Mouse (Mus musculus) heart, embryonic 12.5 days (tissue): ENCODE measurements at regions not wholly inside any gene's neighbourhood (a gene's known extent, or its start where the extent isn't known, plus 50 kb on each side); places are given as distances from the start of the nearest gene placed in this dataset.

Experiments used
- ATAC-seq: fragments of 200-750 bp; cut with Nextera tagmentation; 2 replicates; pipeline ENCODE4 v1.8.0; 2017; ENCODE audit warnings: moderate TSS enrichment, moderate library complexity; ENCODE audit not compliant: insufficient number of reproducible peaks, low FRiP score
- H3K27ac ChIP-seq: fragments of 300-500 bp; sonication (generic); 2 replicates; pipeline ENCODE4 v1.5.1; 2016; ENCODE audit warnings: mild to moderate bottlenecking, moderate library complexity; ENCODE audit not compliant: poor library complexity, severe bottlenecking
- H3K27me3 ChIP-seq: fragments of 300-500 bp; sonication (generic); replicated peaks from 2 replicates; pipeline ENCODE4 v1.6.1; 2016; ENCODE audit warnings: mild to moderate bottlenecking, moderate library complexity
- H3K36me3 ChIP-seq: fragments of 300-500 bp; sonication (generic); 2 replicates; pipeline ENCODE4 v1.6.1; 2016; ENCODE audit warnings: mild to moderate bottlenecking, moderate library complexity
- H3K4me1 ChIP-seq: fragments of 300-500 bp; sonication (generic); replicated peaks from 2 replicates; pipeline ENCODE4 v1.6.1; 2016; ENCODE audit warnings: mild to moderate bottlenecking
- H3K4me2 ChIP-seq: fragments of 300-500 bp; sonication (generic); 2 replicates; pipeline ENCODE4 v1.6.1; 2016; ENCODE audit warnings: mild to moderate bottlenecking, moderate library complexity
- H3K4me3 ChIP-seq: fragments of 300-500 bp; sonication (generic); 2 replicates; pipeline ENCODE4 v1.5.1; 2016; ENCODE audit warnings: mild to moderate bottlenecking
- H3K9ac ChIP-seq: fragments of 300-500 bp; sonication (generic); 2 replicates; pipeline ENCODE4 v1.6.1; 2016; ENCODE audit warnings: mild to moderate bottlenecking, moderate library complexity
- H3K9me3 ChIP-seq: fragments of 300-500 bp; sonication (generic); replicated peaks from 2 replicates; pipeline ENCODE4 v1.6.1; 2016; ENCODE audit warnings: mild to moderate bottlenecking, moderate library complexity
- WGBS: fragments of 180-500 bp; shearing (Covaris S2); methylation state at CpG from one replicate; pipeline ENCODE4 v1.1.7; 2016; 5-methylcytosine and 5-hydroxymethylcytosine counted together

DNA sequence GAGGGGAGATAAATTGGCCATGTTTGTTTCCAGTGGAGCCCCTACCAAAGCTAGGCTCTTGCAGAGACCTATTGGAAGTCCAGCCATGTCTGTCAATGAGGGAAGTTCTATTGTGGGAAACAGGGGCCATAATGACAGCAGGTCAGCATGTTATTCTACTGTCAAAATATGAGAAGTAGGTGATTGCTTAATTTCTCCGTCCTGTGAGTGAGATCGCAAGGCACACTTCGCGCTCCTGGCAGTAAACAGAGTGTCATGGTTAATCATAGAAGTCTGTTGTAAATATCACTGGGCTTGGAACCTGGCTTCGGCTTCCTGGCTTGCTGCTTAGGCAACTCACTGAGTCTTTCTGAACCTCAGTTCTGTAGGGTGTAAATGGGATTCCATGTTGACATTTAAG is 72.5 kb upstream of the Ccdc122 start:
- no peak overlapping the region for H3K27ac ChIP-seq
- WGBS: 92% methylated on average over 5 of the region's 5 CpGs
- ATAC-seq: no peak
- no peaks in the 10 kb centered on the region for H3K27me3 ChIP-seq
- H3K9me3 ChIP-seq: no peaks in the 10 kb centered on the region
- no peak overlapping the region for H3K9ac ChIP-seq
- H3K4me3 ChIP-seq: no peak overlapping the region
- H3K36me3 ChIP-seq: no peaks in the 10 kb centered on the region
- no peaks in the 10 kb centered on the region for H3K4me1 ChIP-seq
- H3K4me2 ChIP-seq: no peak overlapping the region

DNA sequence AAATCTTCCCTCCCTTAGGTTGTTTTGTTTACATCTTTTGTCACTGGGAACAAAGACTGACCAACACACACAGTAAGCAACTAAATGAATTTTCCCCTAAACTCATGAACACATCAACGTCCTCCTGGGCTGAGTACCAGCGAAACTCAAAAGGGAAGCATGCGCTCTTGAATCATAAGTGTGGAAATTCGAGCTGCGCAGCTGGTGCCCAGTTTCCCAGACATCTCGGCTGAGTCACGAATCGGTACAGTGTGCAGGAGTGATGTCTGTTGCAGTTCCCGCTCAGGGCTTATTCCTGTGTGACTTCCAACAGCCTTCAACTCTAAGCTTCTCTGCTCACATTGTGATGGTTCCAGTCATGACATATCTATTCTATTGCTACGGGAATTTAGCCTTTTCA is 77.7 kb upstream of the Ccdc122 start:
- Histone ChIP-seq H3K4me1 (no peaks in the 10 kb centered on the region; the same call in 1 of the 2 replicates), H3K9ac (no peak overlapping the region), H3K4me3 (no peak overlapping the region), H3K27me3 (no peaks in the 10 kb centered on the region), H3K9me3 (no peaks in the 10 kb centered on the region), H3K4me2 (no peak overlapping the region), H3K36me3 (no peaks in the 10 kb centered on the region), H3K27ac (no peak overlapping the region)
- 77% methylated on average over 10 of the region's 10 CpGs for WGBS
- ATAC-seq: no peak

DNA sequence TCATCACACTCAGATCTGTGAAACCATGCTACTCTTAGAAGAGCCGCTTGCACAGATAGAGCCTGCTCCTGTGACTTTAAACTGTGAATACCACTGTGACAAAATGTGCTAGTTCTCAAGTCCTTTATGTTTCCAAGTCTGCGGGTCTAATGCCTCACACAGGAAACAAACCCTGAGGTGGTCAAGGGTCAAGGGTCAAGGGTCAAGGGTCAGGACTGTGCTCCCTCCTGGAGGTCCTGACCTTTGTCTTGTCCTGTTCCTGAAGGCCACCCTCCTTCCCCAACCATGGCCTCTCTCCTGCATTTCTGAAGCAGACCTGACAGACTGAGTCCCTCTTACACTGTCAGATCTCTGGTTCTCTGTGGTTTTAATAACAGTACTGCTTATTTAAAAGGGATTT is 79.4 kb upstream of the Ccdc122 start:
- H3K9me3 ChIP-seq: no peaks in the 10 kb centered on the region
- H3K4me1 ChIP-seq: no peaks in the 10 kb centered on the region; the same call in 1 of the 2 replicates
- H3K36me3 ChIP-seq: no peaks in the 10 kb centered on the region
- no peak overlapping the region for H3K27ac ChIP-seq
- ATAC-seq: no peak
- H3K4me2 ChIP-seq: no peak overlapping the region
- H3K27me3 ChIP-seq: no peaks in the 10 kb centered on the region
- H3K4me3 ChIP-seq: no peak overlapping the region
- no peak overlapping the region for H3K9ac ChIP-seq
- WGBS: 66% methylated on average over 2 of the region's 2 CpGs

DNA sequence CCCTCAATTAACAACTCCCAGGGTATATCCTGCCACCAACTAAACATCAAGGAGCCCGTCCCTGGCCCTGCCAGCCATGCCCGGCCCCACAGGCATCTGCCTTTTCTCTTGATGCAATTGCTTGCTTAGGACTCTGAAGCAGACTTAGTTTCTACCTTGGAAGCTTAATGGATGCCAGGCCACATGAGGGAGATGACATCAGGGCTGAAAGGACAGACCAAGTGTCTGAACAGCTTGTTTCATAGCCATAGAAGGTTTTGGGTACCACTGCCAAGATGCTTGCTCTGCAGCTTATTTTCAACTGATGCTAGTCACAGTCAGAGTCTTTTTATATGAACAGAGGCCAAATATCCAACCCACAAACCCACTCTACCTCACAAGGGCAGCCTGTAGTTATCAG is 83.4 kb upstream of the Ccdc122 start:
- H3K9me3 ChIP-seq: no peaks in the 10 kb centered on the region
- H3K36me3 ChIP-seq: no peaks in the 10 kb centered on the region
- 82% methylated on average over 2 of the region's 2 CpGs for WGBS
- ATAC-seq: no peak
- H3K27me3 ChIP-seq: no peaks in the 10 kb centered on the region
- peaks cover 12% of the 10 kb centered on the region for H3K4me1 ChIP-seq
- no peak overlapping the region for H3K9ac ChIP-seq
- no peak overlapping the region for H3K27ac ChIP-seq
- H3K4me3 ChIP-seq: no peak overlapping the region
- no peak overlapping the region for H3K4me2 ChIP-seq

DNA sequence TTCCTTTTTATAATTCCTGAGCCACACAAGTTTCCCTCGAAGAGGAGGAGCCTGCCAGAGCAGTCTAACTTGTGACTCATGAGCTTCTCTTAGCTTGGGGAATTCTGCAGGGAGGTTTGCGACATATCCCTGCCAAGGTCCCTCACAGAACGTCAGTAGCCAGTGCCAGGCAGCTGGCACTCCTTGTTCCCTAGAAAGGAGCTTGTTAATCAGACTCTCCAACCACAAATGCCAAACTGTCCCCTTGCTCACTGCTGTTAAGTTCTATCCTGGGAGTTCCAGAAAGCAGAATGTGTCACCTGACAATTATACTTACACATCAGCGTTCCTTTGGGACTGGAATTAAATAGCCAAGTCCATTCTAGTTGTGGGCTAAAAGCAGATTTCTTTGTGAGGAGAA is 85.1 kb upstream of the Ccdc122 start:
- Histone ChIP-seq H3K4me1 (peaks cover 27% of the 10 kb centered on the region), H3K36me3 (no peaks in the 10 kb centered on the region), H3K27me3 (no peaks in the 10 kb centered on the region), H3K27ac (no peak overlapping the region), H3K9ac (no peak overlapping the region), H3K9me3 (no peaks in the 10 kb centered on the region), H3K4me3 (no peak overlapping the region), H3K4me2 (no peak overlapping the region)
- WGBS: 57% methylated on average over 4 of the region's 4 CpGs
- no peak for ATAC-seq

- H3K27ac ChIP-seq: no peak overlapping the region
- no peak overlapping the region for H3K4me2 ChIP-seq
- H3K4me1 ChIP-seq: peaks cover 28% of the 10 kb centered on the region
- no peaks in the 10 kb centered on the region for H3K27me3 ChIP-seq
- H3K9me3 ChIP-seq: no peaks in the 10 kb centered on the region
- 69% methylated on average over 3 of the region's 3 CpGs for WGBS
- H3K36me3 ChIP-seq: no peaks in the 10 kb centered on the region
- ATAC-seq: no peak
- no peak overlapping the region for H3K9ac ChIP-seq
- H3K4me3 ChIP-seq: no peak overlapping the region
Observed at GRCm38 (mm10) chr14:76949388-76949787, 87.2 kb upstream of the Ccdc122 start.

DNA sequence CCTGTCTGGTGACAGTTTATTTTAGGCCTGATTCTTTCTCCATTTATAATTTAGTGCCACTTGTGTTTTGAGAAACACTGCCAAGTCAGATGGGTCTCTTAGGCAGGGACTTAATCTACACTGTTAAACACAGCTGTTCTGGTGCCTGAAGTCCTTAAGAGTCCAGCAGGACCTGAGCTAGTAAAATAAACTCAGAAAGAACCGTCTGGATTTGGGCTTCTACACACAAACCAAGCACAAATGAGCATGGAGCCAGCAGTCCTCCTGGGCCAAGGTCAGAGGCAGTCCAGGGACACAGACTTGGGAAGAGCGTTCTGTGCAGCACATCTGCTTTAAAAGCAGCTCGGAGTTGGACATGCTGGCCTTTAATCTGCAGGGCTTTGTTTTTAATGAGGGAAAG is 87.6 kb upstream of the Ccdc122 start:
- no peaks in the 10 kb centered on the region for H3K27me3 ChIP-seq
- no peak overlapping the region for H3K9ac ChIP-seq
- H3K36me3 ChIP-seq: no peaks in the 10 kb centered on the region
- H3K4me1 ChIP-seq: peaks cover 28% of the 10 kb centered on the region
- WGBS: 61% methylated on average over 3 of the region's 3 CpGs
- H3K4me3 ChIP-seq: no peak overlapping the region
- no peak overlapping the region for H3K27ac ChIP-seq
- H3K9me3 ChIP-seq: no peaks in the 10 kb centered on the region
- no peak for ATAC-seq
- no peak overlapping the region for H3K4me2 ChIP-seq

DNA sequence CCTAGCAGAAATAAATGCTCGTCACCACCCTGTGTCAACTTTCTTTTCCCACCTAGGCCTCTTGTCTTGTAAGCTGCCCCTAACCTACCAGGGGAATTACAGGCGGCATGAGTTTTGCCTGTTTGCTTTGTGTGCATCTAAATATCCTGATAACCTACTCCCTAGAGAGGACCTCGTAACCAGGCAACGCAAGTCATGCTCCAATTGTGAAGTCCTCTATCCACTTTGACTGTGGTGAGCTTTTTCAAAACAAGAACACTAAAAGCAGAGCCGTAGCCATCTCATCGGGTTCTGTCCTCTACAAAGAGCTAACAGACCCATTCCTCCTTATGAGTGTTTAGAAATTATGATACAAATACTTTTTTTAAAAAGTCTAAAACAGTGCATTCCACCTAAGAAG is 88.1 kb upstream of the Ccdc122 start:
- H3K27ac ChIP-seq: no peak overlapping the region
- no peak overlapping the region for H3K4me2 ChIP-seq
- 78% methylated on average over 6 of the region's 6 CpGs for WGBS

DNA sequence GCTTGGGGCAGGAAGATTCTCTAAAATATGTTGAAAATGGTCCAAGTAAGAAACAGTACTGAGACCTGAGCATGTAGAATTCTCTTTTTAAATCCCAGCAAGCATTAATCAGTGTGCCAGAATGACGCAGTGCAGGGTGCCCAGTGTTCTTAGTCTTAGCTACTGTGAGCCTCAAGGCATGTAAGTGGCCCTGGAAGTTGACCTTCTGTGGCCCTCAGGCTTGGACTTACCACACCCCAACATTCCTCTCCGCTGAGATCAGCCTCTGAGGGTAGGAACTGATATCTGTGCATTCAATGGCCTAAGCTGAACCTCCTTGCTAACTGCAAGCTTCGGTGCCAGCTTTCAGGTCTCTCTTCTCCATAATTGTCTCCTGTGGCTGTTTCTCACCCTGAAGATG is 89.4 kb upstream of the Ccdc122 start:
- ATAC-seq: no peak
- Histone ChIP-seq H3K4me1 (peaks cover 28% of the 10 kb centered on the region), H3K27ac (no peak overlapping the region; the same call in 1 of the 2 replicates), H3K9me3 (no peaks in the 10 kb centered on the region), H3K9ac (no peak overlapping the region), H3K4me2 (no peak overlapping the region), H3K36me3 (no peaks in the 10 kb centered on the region), H3K4me3 (no peak overlapping the region), H3K27me3 (no peaks in the 10 kb centered on the region)
- 23% methylated on average over 3 of the region's 3 CpGs for WGBS

More for the DNA sequence above, 88.1 kb upstream of the Ccdc122 start:
- Histone ChIP-seq H3K4me3 (no peak overlapping the region), H3K9me3 (no peaks in the 10 kb centered on the region), H3K9ac (no peak overlapping the region), H3K27me3 (no peaks in the 10 kb centered on the region), H3K36me3 (no peaks in the 10 kb centered on the region), H3K4me1 (peaks cover 28% of the 10 kb centered on the region)
- ATAC-seq: no peak

GRCm38 (mm10) chr14:76945626-76946025 is 90.9 kb upstream of the Ccdc122 start:
- 55% methylated on average over 6 of the region's 6 CpGs for WGBS
- ATAC-seq: no peak
- Histone ChIP-seq H3K4me3 (no peak overlapping the region), H3K27me3 (no peaks in the 10 kb centered on the region), H3K9me3 (no peaks in the 10 kb centered on the region), H3K36me3 (no peaks in the 10 kb centered on the region), H3K4me2 (no peak overlapping the region), H3K9ac (no peak overlapping the region), H3K4me1 (peaks cover 28% of the 10 kb centered on the region), H3K27ac (no peak overlapping the region)

DNA sequence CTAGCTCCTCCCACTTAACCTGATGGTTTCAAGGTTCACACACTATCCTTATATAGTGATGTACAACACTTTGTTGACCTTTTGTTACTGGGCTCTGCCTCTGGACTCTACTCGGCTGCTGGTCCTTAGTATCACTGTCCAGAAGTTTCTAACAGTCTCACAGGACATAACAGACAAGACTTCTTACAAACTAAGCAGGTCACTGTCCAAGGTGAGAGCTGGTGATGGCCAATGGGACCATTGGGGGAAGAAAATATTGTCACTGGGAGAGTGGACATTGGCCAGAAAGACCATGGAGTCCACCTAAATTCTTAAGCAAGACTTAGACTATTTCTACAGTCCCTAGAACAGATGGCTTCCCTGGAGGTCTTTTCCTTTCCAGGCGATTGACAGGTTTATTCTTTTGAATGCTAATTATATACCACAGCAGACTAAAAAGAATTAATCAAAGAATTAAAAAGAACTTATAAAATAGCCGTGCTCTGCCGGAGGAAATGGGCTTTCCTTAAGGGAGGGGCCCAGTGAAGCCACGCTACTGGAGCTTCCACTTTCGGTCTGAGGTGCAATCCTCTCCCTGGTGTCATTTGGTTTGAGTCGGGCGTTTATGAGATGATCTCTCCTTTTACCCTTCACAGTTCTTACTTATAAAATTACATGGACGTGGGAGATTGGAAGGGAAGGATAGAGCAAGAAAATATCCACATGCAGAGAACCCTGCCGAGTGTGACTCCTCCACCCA is 94.9 kb upstream of the Ccdc122 start:
- no peak for ATAC-seq
- H3K27ac ChIP-seq: no peak overlapping the region
- H3K4me3 ChIP-seq: no peak overlapping the region
- no peaks in the 10 kb centered on the region for H3K9me3 ChIP-seq
- WGBS: 84% methylated on average over 10 of the region's 10 CpGs
- no peak overlapping the region for H3K4me2 ChIP-seq
- no peaks in the 10 kb centered on the region for H3K36me3 ChIP-seq
- H3K27me3 ChIP-seq: no peaks in the 10 kb centered on the region
- H3K4me1 ChIP-seq: 0 out of 2 replicates have a peak, but pooled peaks cover 5% of the 10 kb centered on the region
- H3K9ac ChIP-seq: no peak overlapping the region

GRCm38 (mm10) chr14:76940507-76940906 is 96.1 kb upstream of the Ccdc122 start:
- no peak overlapping the region for H3K27ac ChIP-seq
- no peak overlapping the region for H3K4me2 ChIP-seq
- H3K9ac ChIP-seq: no peak overlapping the region
- no peaks in the 10 kb centered on the region for H3K9me3 ChIP-seq
- no peak overlapping the region for H3K4me3 ChIP-seq
- no peaks in the 10 kb centered on the region for H3K36me3 ChIP-seq
- 0 out of 2 replicates have a peak, but pooled peaks cover 3% of the 10 kb centered on the region for H3K4me1 ChIP-seq
- WGBS: 83% methylated on average over 4 of the region's 4 CpGs
- no peak for ATAC-seq
- no peaks in the 10 kb centered on the region for H3K27me3 ChIP-seq
